Mouse (Mus musculus) kidney, postnatal 0 days (tissue): ENCODE measurements at regions not wholly inside any gene's neighbourhood (a gene's known extent, or its start where the extent isn't known, plus 50 kb on each side); places are given as distances from the start of the nearest gene placed in this dataset.

Experiments used
- ATAC-seq: fragments of 200-750 bp; cut with Nextera tagmentation; replicated peaks from 2 replicates; pipeline ENCODE4 v1.8.0; 2017; ENCODE audit warnings: low read depth, moderate number of reproducible peaks, moderate TSS enrichment, moderate library complexity; ENCODE audit not compliant: low FRiP score
- DNase-seq: peaks from one replicate; pipeline ENCODE4 v3.0.0-alpha.2; 2016; ENCODE audit warnings: low spot score
- H3K27ac ChIP-seq: fragments of 300-500 bp; sonication (generic); 2 replicates; pipeline ENCODE4 v1.5.1; 2014; ENCODE audit warnings: mild to moderate bottlenecking
- H3K27me3 ChIP-seq: fragments of 300-500 bp; sonication (generic); 2 replicates; pipeline ENCODE4 v1.6.1; 2014; ENCODE audit warnings: low read length, mixed read lengths; ENCODE audit not compliant: insufficient read depth
- H3K36me3 ChIP-seq: fragments of 300-500 bp; sonication (generic); 2 replicates; pipeline ENCODE4 v1.6.1; 2014; ENCODE audit warnings: low read length, mixed read lengths; ENCODE audit not compliant: insufficient read depth
- H3K4me1 ChIP-seq: fragments of 300-500 bp; sonication (generic); replicated peaks from 2 replicates; pipeline ENCODE4 v1.6.1; 2014; ENCODE audit warnings: antibody characterized with exemption, low read length, mixed read lengths; ENCODE audit not compliant: insufficient read depth
- H3K4me2 ChIP-seq: fragments of 300-500 bp; sonication (generic); 2 replicates; pipeline ENCODE4 v1.6.1; 2014; ENCODE audit warnings: mild to moderate bottlenecking, low read length, moderate library complexity, mixed read lengths
- H3K4me3 ChIP-seq: fragments of 300-500 bp; sonication (generic); replicated peaks from 2 replicates; pipeline ENCODE4 v1.5.1; 2014; ENCODE audit warnings: low read depth, low read length
- H3K9ac ChIP-seq: fragments of 300-500 bp; sonication (generic); 2 replicates; pipeline ENCODE4 v1.6.1; 2014; ENCODE audit warnings: low read depth, low read length
- H3K9me3 ChIP-seq: fragments of 300-500 bp; sonication (generic); replicated peaks from 2 replicates; pipeline ENCODE4 v1.6.1; 2016; ENCODE audit warnings: low read length, inconsistent platforms, mixed read lengths
- CTCF ChIP-seq: IDR thresholded peaks from 2 replicates; pipeline ENCODE4 v1.5.1; 2016; ENCODE audit warnings: antibody characterized with exemption, low read depth, mild to moderate bottlenecking, moderate library complexity
- WGBS: fragments of 180-500 bp; shearing (Covaris S2); extraction: QIAGEN DNeasy Blood & Tissue Kit; methylation state at CpG from one replicate; pipeline ENCODE4 v1.1.7; 2014; 5-methylcytosine and 5-hydroxymethylcytosine counted together

DNA sequence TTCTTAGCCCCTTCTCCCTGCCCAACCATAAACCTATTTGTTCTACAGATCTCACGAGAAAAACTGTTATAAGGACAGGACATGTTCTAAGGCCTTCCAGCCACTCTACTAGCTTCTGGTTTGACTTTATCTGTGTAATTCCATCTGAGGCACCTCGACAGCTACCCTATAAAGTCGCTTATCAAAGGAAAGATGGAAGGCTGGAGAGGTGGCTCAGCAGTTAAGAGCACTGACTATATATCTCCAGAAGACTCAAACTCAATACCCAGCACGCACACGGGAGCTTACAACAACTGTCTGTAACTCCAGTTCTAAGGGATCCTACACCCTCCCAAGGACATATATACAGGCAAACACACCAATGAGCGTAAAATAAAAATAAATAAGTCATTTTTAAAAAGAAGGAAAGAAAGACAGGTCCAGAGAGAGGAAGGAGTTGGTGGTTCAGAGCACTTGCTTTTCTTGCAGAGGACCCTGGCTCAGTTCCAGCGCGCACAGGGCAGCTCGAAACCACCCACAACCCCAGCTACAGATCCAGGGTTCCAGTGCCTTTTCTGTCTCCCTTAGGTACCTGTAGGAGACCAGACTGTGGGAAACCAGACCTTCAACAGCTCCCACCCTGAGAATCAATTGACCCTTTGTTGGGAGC, 57.8 kb upstream of the Chd2 start:
- no peaks in the 10 kb centered on the region for H3K36me3 ChIP-seq
- H3K4me2 ChIP-seq, result no peak overlapping the region
- no peaks in the 10 kb centered on the region for H3K27me3 ChIP-seq
- 93% methylated on average over 9 of the region's 9 CpGs for WGBS
- no peak for TF ChIP-seq CTCF
- no peak overlapping the region for H3K4me3 ChIP-seq
- ATAC-seq, result no peak
- no peak overlapping the region for H3K27ac ChIP-seq
- H3K4me1 ChIP-seq, result peaks cover 23% of the 10 kb centered on the region; the same call in 1 of the 2 replicates
- no peak for DNase-seq
- no peaks in the 10 kb centered on the region for H3K9me3 ChIP-seq
- no peak overlapping the region for H3K9ac ChIP-seq

DNA sequence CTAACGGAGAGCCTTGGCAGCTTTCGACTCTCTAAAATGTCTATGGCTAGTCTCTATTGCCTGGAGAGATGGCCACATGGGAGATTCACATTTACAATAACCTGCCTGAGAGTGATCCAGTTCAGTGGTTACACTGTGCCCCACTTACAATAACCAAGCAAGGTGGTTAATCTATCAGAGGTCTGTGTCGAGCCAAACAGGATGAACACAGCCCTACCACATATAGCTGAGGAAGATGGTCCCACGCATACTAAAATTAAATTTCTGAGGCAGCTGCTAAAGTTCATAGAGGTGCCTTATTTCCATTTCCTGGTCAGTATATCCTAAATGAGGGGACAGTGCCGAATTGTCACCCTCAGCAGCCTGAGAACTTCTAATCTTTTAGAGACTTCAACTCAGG, 56.3 kb upstream of the Chd2 start:
- Histone ChIP-seq H3K9ac (no peak overlapping the region), H3K27ac (no peak overlapping the region), H3K4me1 (peaks cover 26% of the 10 kb centered on the region; the same call in 1 of the 2 replicates), H3K4me3 (no peak overlapping the region), H3K9me3 (no peaks in the 10 kb centered on the region), H3K27me3 (no peaks in the 10 kb centered on the region), H3K4me2 (no peak overlapping the region), H3K36me3 (no peaks in the 10 kb centered on the region)
- DNase-seq (no peak), ATAC-seq (no peak)
- TF ChIP-seq CTCF, result no peak
- WGBS, result 63% methylated on average over 5 of the region's 5 CpGs

DNA sequence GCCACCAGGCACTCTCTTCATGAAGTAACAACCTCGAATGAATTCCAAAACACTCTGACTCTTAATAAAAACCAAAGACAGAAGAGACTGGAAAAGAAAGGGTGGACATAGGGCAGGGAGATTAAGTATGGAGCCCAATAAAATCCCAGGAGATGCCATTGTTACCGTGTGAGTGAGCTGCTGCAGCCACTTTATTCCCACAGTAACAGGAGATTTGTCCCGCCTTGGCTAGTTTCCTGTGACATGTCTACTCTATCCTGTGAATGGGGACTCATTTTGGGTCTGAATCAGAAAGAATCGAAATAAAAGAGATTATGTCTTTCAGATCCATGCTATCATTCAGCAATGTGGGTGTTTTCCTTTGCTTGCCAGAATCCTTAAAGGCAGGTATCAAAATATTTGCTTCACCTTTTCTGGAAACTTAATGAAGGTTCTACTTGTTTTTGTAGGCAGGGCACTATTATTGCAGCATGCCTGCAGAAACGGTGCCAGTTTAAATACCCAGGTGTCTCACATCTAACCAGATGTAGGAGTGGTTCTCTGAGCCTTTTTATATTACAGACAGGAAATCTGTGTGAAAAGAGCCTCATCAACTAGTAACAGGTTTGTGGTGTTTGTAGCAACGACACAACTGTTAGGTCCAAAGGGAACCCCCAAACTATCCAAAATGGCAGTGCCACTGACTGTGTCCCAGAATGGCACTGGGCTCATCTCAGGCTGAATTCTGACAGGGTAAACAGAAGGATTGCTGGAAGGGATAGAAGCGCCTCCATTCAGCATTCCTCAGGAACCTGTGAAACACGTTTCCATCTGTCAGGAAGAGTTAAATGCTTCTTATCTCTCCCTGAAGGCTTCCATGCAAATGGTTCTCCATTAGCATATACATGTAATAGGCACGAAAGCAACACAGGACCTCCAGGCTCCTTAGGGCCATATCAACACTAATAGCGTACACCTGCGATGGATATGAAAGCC, 55.5 kb upstream of the Chd2 start:
- no peaks in the 10 kb centered on the region for H3K27me3 ChIP-seq
- ATAC-seq (no peak), DNase-seq (no peak)
- H3K27ac ChIP-seq, result peak overlapping the region; percentile 25; the same call in 1 of the 2 replicates
- TF ChIP-seq CTCF, result no peak
- H3K36me3 ChIP-seq, result no peaks in the 10 kb centered on the region
- no peak overlapping the region for H3K9ac ChIP-seq
- H3K9me3 ChIP-seq, result no peaks in the 10 kb centered on the region
- H3K4me1 ChIP-seq, result peaks cover 26% of the 10 kb centered on the region; the same call in 1 of the 2 replicates
- no peak overlapping the region for H3K4me2 ChIP-seq
- no peak overlapping the region for H3K4me3 ChIP-seq
- WGBS, result 46% methylated on average over 11 of the region's 11 CpGs

DNA sequence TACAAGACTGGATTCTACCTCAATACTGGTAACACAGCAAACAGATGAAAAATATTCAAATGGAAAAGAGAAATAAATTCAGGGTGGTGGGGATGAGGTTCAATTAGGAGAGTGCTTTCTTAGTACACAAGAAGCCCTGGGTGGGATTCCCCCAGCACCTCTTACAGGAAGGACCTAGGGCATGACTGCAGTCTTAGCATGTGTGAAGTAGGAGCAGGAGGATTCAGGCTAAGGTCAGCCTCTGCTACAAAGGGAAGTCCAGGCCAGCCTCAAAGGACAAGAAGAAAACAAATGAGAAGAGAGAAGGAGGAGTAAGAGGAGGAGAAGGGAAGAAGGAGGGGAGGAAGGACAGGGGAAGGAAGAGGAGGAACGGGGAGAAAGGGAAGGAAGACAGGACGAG, 54.8 kb upstream of the Chd2 start:
- Histone ChIP-seq H3K9ac (no peak overlapping the region), H3K4me3 (no peak overlapping the region)

DNA sequence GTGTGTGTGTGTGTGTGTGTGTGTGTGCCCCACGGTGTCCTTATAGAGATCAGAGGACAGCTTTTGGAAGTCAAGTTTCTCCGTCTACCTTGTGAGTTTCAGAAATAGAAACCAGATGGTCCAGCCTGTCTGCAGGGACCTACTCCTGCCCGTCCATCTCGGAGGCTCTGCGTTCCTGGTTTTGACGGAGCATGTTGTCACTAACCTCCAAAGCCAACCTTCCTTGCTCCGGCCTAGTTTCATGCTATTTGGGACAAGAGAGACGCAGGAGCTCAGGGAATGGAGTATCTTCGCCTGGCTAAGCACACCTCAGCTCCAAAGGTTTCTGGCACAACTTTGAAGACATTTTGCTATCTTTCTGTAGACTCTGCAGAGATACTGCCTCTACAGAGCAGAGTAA, 54.2 kb upstream of the Chd2 start:
- DNase-seq, result no peak
- no peak for TF ChIP-seq CTCF
- Histone ChIP-seq H3K27me3 (no peaks in the 10 kb centered on the region), H3K4me1 (peaks cover 26% of the 10 kb centered on the region; the same call in 1 of the 2 replicates), H3K9me3 (no peaks in the 10 kb centered on the region), H3K4me3 (no peak overlapping the region; the same call in 1 of the 2 replicates), H3K4me2 (peak overlapping the region; percentile 61), H3K36me3 (no peaks in the 10 kb centered on the region), H3K27ac (peak overlapping the region; percentile 78), H3K9ac (no peak overlapping the region)
- no peak for ATAC-seq
- WGBS, result 47% methylated on average over 9 of the region's 9 CpGs

More for the DNA sequence above, 54.8 kb upstream of the Chd2 start:
- Histone ChIP-seq H3K4me2 (0 out of 2 replicates have a peak overlapping the region, but pooled peaks have one; percentile 23), H3K9me3 (no peaks in the 10 kb centered on the region), H3K27ac (peak overlapping the region; percentile 78), H3K4me1 (peaks cover 26% of the 10 kb centered on the region; the same call in 1 of the 2 replicates), H3K36me3 (no peaks in the 10 kb centered on the region), H3K27me3 (no peaks in the 10 kb centered on the region)
- DNase-seq (no peak), ATAC-seq (no peak)
- no peak for TF ChIP-seq CTCF
- 42% methylated on average over 2 of the region's 2 CpGs for WGBS

DNA sequence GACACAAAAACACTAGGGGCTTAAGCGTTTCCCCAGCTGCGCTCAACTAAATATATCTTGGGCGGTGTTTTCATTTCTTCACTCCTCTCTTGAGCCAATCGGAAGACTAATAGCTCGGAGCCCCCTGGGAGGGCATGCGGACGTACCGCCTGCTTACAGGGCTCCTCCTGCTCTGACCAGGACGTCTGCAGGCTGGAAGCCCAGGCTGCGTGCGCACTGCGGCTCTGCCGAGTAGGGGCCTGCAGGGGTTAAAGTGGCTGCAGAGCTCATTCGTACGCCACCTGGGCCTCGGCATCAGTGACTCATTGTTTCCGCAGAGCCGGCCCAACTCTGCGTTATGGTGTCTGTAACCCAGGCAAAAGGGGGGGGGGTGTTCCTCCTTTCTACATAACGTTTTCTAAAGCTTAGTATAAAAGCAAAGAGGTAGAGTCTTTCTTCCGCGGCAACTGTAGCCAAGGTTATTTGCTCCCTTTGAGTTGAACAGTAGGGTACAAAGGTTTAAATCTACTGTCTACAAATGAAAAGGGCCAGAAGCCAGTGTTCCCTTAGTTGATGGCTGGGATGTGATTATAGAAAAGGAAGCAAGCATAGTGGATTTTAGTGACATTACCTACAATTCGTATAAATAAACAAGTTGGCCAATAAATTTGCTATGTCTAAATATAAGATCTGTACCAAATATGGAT, 53.7 kb upstream of the Chd2 start:
- Histone ChIP-seq H3K27ac (peak overlapping the region; percentile 78), H3K4me2 (peak overlapping the region; percentile 61), H3K4me3 (peak overlapping the region; percentile 20), H3K9me3 (no peaks in the 10 kb centered on the region), H3K27me3 (no peaks in the 10 kb centered on the region), H3K9ac (no peak overlapping the region), H3K36me3 (no peaks in the 10 kb centered on the region), H3K4me1 (peaks cover 26% of the 10 kb centered on the region; the same call in 1 of the 2 replicates)
- WGBS, result 2% methylated on average over 23 of the region's 23 CpGs
- 0 out of 2 replicates have a peak, but pooled peaks have one; percentile 2 for TF ChIP-seq CTCF
- DNase-seq, result peak; percentile 98
- ATAC-seq, result peak; percentile 98
